Mouse (Mus musculus) adrenal gland, adult (tissue): ENCODE results near the gene Cyb5r1.
A peak's percentile ranks its signal among the peaks of the same experiment; 100 is the strongest.

Source experiments
- DNase-seq, 2 experiments: peaks; one replicate each; pipeline ENCODE4 v3.0.0; 2022 to 2023; ENCODE audit warnings: low spot score in 1 of 2; ENCODE audit not compliant: inconsistent age in 2 of 2

Cyb5r1 gene

GRCm38 (mm10) chr1:134456060-134456459 is 50.7 kb downstream of the Cyb5r1 start:
- DNase-seq: no peak

DNA sequence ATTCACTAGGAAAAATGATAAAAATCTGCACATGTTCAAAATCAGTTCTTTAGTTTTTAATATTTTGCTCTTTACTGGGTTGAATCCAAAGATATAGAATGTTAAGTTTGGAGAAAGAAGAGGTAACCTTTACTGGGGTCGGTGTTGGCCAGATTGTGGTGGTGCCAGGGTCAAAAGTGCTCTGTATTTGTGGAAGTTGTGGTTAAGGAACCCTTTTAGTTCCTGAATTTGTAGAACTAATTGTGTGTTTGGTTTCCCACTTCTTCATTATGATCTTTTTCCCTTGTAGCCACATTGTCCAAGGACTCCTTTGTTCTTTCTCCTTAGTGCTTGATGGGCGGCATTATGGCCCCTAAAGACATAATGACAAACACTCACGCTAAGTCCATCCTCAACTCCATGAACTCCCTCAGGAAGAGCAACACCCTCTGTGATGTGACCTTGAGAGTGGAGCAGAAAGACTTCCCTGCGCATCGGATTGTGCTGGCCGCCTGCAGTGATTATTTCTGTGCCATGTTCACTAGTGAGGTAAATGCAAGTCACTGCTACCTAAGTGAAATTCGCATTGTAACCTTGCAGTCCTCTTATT is 52.9 kb downstream of the Cyb5r1 start:
- peak in 1 of 2 experiments; percentile 23 for DNase-seq

GRCm38 (mm10) chr1:134460294-134461284 is 55.2 kb downstream of the Cyb5r1 start:
- no peak for DNase-seq
